Mouse (Mus musculus) intestine, postnatal 0 days (tissue): ENCODE results near the gene Cyp4a29. TPM values are rescaled to one million over a fixed set of nuclear protein-coding genes. Genes with fewer than 3 reads are reported as not detected.
"Not testable (repeated sequence)": the region's sequence is repeated elsewhere in the genome, so short reads cannot be mapped to it uniquely, and the experiment has no call there.

Source experiments
- ATAC-seq: fragments of 200-750 bp; cut with Nextera tagmentation; 2 replicates; pipeline ENCODE4 v1.8.0; 2017; ENCODE audit warnings: mild to moderate bottlenecking, moderate TSS enrichment, moderate library complexity
- H3K27ac ChIP-seq: fragments of 300-500 bp; sonication (generic); 2 replicates; pipeline ENCODE4 v1.5.1; 2014; ENCODE audit warnings: mild to moderate bottlenecking, low read depth, low read length, moderate library complexity
- H3K27me3 ChIP-seq: fragments of 300-500 bp; sonication (generic); replicated peaks from 2 replicates; pipeline ENCODE4 v1.6.1; 2014; ENCODE audit warnings: low read length, mixed read lengths; ENCODE audit not compliant: control insufficient read depth, insufficient read depth
- H3K36me3 ChIP-seq: fragments of 300-500 bp; sonication (generic); 2 replicates; pipeline ENCODE4 v1.6.1; 2014; ENCODE audit warnings: mild to moderate bottlenecking, moderate library complexity; ENCODE audit not compliant: control insufficient read depth, insufficient read depth
- H3K4me1 ChIP-seq: fragments of 300-500 bp; sonication (generic); replicated peaks from 2 replicates; pipeline ENCODE4 v1.6.1; 2014; ENCODE audit warnings: antibody characterized with exemption, low read length, mixed read lengths; ENCODE audit not compliant: control insufficient read depth, insufficient read depth
- H3K4me2 ChIP-seq: fragments of 300-500 bp; sonication (generic); replicated peaks from 2 replicates; pipeline ENCODE4 v1.6.1; 2014; ENCODE audit warnings: low read depth, mild to moderate bottlenecking, moderate library complexity
- H3K4me3 ChIP-seq: fragments of 300-500 bp; sonication (generic); 2 replicates; pipeline ENCODE4 v1.5.1; 2014; ENCODE audit warnings: low read depth, low read length
- H3K9ac ChIP-seq: fragments of 300-500 bp; sonication (generic); 2 replicates; pipeline ENCODE4 v1.6.1; 2014; ENCODE audit warnings: mild to moderate bottlenecking, low read depth, low read length
- H3K9me3 ChIP-seq: fragments of 300-500 bp; sonication (generic); 2 replicates; pipeline ENCODE4 v1.6.1; 2016; ENCODE audit warnings: mixed run types; ENCODE audit not compliant: control insufficient read depth
- CTCF ChIP-seq: sonication (generic); IDR thresholded peaks from 2 replicates; pipeline ENCODE4 v1.5.1; 2016; ENCODE audit warnings: low read depth, mild to moderate bottlenecking, control low read depth, antibody characterized with exemption, moderate library complexity
- WGBS: fragments of 180-500 bp; shearing (Covaris S2); extraction: QIAGEN DNeasy Blood & Tissue Kit; methylation state at CpG from one replicate; pipeline ENCODE4 v1.1.7; 2014; 5-methylcytosine and 5-hydroxymethylcytosine counted together
- polyA plus RNA-seq: library from polyadenylated mRNA; unstranded; fragments of >200 nt; fragmentation: Nextera tagmentation; extraction: Ambion mirVana; gene quantifications from 2 replicates; pipeline ENCODE4 v1.2.1, GENCODE M21; 2015

Gene Cyp4a29
- polyA plus RNA-seq: not detected in 2 replicates

- H3K4me2 ChIP-seq: no peak within 1 kb of the TSS
- WGBS: 75% methylated on average over 3 of the region's 3 CpGs
- H3K9ac ChIP-seq: no peak within 1 kb of the TSS
- no peak for TF ChIP-seq CTCF
- no peaks in the 10 kb centered on the region for H3K27me3 ChIP-seq
- H3K36me3 ChIP-seq: no peaks in the 10 kb centered on the region
- no peaks in the 10 kb centered on the region for H3K4me1 ChIP-seq
- no peaks in the 10 kb centered on the region for H3K9me3 ChIP-seq
- no peak within 1 kb of the TSS for H3K4me3 ChIP-seq
- ATAC-seq: no peak
- H3K27ac ChIP-seq: no peak within 1 kb of the TSS
These were observed at the start of gene Cyp4a29 for GRCm38 (mm10) chr4:115241784-115242183. TSS of gene Cyp4a29 (plus strand) at chr4:115242084.

DNA sequence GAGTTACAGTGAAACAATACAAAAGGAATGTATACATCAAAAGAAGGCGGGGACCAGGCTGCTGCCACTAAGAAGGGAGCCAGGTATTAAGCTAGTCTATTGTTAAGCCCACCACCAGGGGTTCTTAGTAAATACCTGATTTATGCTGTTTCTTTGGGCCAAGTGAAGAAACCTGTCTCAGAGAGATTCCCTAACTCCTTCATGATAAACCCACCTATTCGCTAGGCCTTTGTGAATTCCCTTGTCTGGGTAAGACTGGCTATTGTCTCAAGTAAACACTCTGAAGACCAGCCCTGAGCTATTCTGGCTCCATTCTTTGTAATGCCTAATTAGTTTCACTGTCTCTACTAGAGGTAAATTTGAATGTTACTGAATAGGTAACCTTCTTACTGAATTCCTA is 9.0 kb upstream of the Cyp4a29 start:
- not testable (repeated sequence) for H3K36me3 ChIP-seq, H3K27me3 ChIP-seq, H3K4me1 ChIP-seq, H3K9me3 ChIP-seq, H3K4me3 ChIP-seq, H3K9ac ChIP-seq, H3K27ac ChIP-seq, H3K4me2 ChIP-seq, ATAC-seq
- WGBS: 85% methylated on average over 2 of the region's 2 CpGs

DNA sequence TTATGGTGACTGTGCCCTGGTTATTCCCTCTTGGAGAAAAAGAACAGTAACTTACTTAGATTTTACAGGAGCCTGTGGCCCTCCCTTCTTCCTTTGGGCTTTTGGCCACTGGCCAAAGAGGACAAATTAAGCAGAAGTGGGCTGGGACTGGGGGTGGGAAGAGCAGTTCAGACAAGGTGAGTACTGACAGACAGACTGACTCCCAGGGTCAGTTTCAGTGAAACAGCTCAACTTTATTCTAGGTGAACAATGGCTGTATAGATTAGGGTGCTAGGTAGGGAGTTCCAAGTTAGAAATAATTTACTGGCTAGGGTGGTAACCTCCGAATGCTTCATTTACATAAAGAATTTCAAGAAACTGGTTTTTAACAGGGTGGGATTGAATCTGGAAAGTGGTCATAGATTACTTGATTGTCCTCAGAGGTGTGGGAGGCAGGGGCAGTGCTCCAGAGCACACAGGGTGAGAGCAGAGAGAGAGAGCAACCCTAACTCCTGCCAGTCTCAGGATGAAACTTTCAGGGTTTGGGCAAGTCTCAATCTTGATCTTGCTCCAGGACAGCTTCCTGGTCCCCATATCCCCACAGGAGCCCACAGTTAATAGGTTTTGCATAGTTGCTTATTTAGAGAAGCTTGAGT is 5.3 kb upstream of the Cyp4a29 start:
- no peak for TF ChIP-seq CTCF
- Histone ChIP-seq H3K9me3 (no peaks in the 10 kb centered on the region), H3K27me3 (no peaks in the 10 kb centered on the region), H3K9ac (no peak overlapping the region), H3K4me3 (no peak overlapping the region), H3K4me2 (no peak overlapping the region), H3K4me1 (no peaks in the 10 kb centered on the region), H3K27ac (no peak overlapping the region), H3K36me3 (no peaks in the 10 kb centered on the region)
- 45% methylated on average over 1 of the region's 1 CpGs for WGBS
- no peak for ATAC-seq

DNA sequence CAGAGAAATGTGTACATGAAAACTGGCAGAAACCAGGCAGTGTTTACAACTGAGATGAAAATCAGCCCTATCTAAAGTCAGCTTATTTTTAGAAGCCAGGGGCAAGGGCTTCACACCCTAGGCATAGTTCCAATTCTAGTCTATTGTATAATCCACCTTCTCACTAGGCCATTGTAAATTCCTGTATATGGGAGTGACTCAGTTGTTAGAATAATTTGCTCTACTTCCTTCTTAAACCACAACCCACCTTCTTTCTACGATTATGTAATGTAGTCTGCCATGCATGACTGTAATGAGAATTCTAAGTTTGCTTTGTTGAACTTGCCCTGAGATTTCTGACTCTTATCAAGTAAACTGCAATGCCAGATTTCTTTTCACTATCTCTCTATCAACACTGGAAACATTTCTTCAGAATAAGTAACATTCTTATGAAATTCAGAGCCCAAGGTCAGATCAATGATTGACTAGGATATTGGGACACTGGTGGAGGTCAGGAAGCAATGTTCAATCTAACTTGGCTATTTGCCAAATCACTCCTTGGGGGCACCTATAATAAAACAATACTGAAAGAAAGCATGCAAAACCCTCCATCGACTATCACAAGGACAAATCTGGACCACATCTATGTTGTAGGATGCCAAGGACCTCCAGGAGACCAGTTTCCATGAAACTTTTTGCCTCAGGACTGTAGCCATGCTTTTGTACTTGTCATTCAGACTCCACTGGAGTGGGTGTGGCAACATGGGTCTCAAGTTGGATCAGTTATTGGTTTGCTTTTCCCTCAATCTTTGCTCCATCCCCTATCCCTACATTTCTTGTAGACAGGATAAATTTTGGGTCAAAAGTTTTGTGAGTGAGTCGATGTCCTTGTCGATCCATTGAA is 23.0 kb downstream of the Cyp4a29 start:
- H3K4me3 ChIP-seq, H3K4me2 ChIP-seq, H3K27me3 ChIP-seq, H3K4me1 ChIP-seq, H3K36me3 ChIP-seq, H3K27ac ChIP-seq, H3K9me3 ChIP-seq, H3K9ac ChIP-seq: not testable (repeated sequence)
- WGBS: 67% methylated on average over 3 of the region's 4 CpGs
- ATAC-seq: peak; percentile 95

DNA sequence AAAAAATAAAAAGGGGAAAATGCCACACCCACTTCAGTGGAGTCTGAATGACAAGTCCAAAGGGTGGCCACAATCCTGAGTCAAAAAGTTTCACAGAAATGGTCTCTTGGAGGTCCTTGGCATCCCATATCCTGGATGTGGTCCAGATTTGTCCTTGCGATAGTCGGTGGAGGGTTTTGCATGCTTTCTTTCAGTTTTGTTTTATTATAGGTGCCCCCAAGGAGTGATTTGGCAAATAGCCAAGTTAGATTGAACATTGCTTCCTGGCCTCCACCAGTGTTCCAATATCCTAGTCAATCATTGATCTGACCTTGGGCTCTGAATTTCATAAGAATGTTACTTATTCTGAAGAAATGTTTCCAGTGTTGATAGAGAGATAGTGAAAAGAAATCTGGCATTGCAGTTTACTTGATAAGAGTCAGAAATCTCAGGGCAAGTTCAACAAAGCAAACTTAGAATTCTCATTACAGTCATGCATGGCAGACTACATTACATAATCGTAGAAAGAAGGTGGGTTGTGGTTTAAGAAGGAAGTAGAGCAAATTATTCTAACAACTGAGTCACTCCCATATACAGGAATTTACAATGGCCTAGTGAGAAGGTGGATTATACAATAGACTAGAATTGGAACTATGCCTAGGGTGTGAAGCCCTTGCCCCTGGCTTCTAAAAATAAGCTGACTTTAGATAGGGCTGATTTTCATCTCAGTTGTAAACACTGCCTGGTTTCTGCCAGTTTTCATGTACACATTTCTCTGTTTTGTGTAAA is 36.5 kb downstream of the Cyp4a29 start:
- ATAC-seq: peak; percentile 91
- H3K4me3 ChIP-seq, H3K4me1 ChIP-seq, H3K36me3 ChIP-seq, H3K4me2 ChIP-seq, H3K9me3 ChIP-seq, H3K27ac ChIP-seq, H3K9ac ChIP-seq, H3K27me3 ChIP-seq: not testable (repeated sequence)
- 48% methylated on average over 2 of the region's 3 CpGs for WGBS

GRCm38 (mm10) chr4:115280342-115280741 is 38.5 kb downstream of the Cyp4a29 start:
- Histone ChIP-seq H3K9ac (no peak overlapping the region), H3K27ac (no peak overlapping the region), H3K4me1 (no peaks in the 10 kb centered on the region), H3K4me3 (no peak overlapping the region), H3K4me2 (peak overlapping the region; percentile 58; the same call in 1 of the 2 replicates), H3K9me3 (no peaks in the 10 kb centered on the region), H3K27me3 (no peaks in the 10 kb centered on the region), H3K36me3 (no peaks in the 10 kb centered on the region)
- no peak for TF ChIP-seq CTCF
- ATAC-seq: no peak

GRCm38 (mm10) chr4:115280779-115281178 is 38.9 kb downstream of the Cyp4a29 start:
- not testable (repeated sequence) for H3K36me3 ChIP-seq, H3K4me3 ChIP-seq, H3K9me3 ChIP-seq, H3K4me1 ChIP-seq, H3K9ac ChIP-seq, H3K27me3 ChIP-seq, H3K27ac ChIP-seq, ATAC-seq
- whole genome bisulfite sequencing: 14% methylated on average over 10 of the region's 10 CpGs
- peak overlapping the region; percentile 58 for H3K4me2 ChIP-seq
